Mouse (Mus musculus): ENCODE data around the gene Fam174a. TPM values are rescaled to one million over a fixed set of nuclear protein-coding genes. Genes with fewer than 3 reads are reported as not detected.

Gene Fam174a
- polyA plus RNA-seq, 1 experiment from 2014 or later, result 24.1 TPM

GRCm38 (mm10) chr1:95342242-95342641 is 28.8 kb downstream of the Fam174a start:
- in situ Hi-C loops (cut with MboI; ENCODE audit: low pct_unique_long_range_greater_than_20kb), result no loop called here
- POLR2A ChIA-PET, result no interaction called here
- DNase-seq (ENCODE audit: low read depth, low spot score) (no peak), ATAC-seq (no peak)
- CTCF ChIA-PET, result no interaction called here
- no peaks in the 10 kb centered on the region for H3K27me3 ChIP-seq
- TF ChIP-seq CTCF (IDR thresholded peaks at IDR 0.05), result no peak

GRCm38 (mm10) chr1:95343585-95344485 is 30.4 kb downstream of the Fam174a start:
- no peaks in the 10 kb centered on the region for H3K27me3 ChIP-seq
- DNase-seq (ENCODE audit: low read depth, low spot score) (no peak), ATAC-seq (no peak)
- POLR2A ChIA-PET, result no interaction called here
- CTCF ChIA-PET, result no interaction called here
- in situ Hi-C loops (cut with MboI; ENCODE audit: low pct_unique_long_range_greater_than_20kb), result no loop called here
- no peak for TF ChIP-seq CTCF (IDR thresholded peaks at IDR 0.05)

GRCm38 (mm10) chr1:95354146-95354545 is 40.7 kb downstream of the Fam174a start:
- DNase-seq (ENCODE audit: low read depth, low spot score) (no peak), ATAC-seq (no peak)
- TF ChIP-seq CTCF (IDR thresholded peaks at IDR 0.05), result no peak
- peaks cover 15% of the 10 kb centered on the region for H3K27me3 ChIP-seq
- in situ Hi-C loops (cut with MboI; ENCODE audit: low pct_unique_long_range_greater_than_20kb), result no loop called here
- CTCF ChIA-PET, result no interaction called here
- POLR2A ChIA-PET, result no interaction called here

GRCm38 (mm10) chr1:95356904-95357303 is 43.5 kb downstream of the Fam174a start:
- CTCF ChIA-PET, result no interaction called here
- POLR2A ChIA-PET, result no interaction called here
- peaks cover 18% of the 10 kb centered on the region for H3K27me3 ChIP-seq
- no peak for DNase-seq (ENCODE audit: low read depth, low spot score)
- in situ Hi-C loops (cut with MboI; ENCODE audit: low pct_unique_long_range_greater_than_20kb), result no loop called here
- ATAC-seq, result no peak
- no peak for TF ChIP-seq CTCF (IDR thresholded peaks at IDR 0.05)

- peaks cover 10% of the 10 kb centered on the region for H3K27me3 ChIP-seq
- ChIA-PET CTCF (no interaction called here), POLR2A (no interaction called here)
- TF ChIP-seq CTCF (IDR thresholded peaks at IDR 0.05), result no peak
- DNase-seq (ENCODE audit: low read depth, low spot score), result no peak
- in situ Hi-C loops (cut with MboI; ENCODE audit: low pct_unique_long_range_greater_than_20kb), result no loop called here
- ATAC-seq, result no peak
Observed at GRCm38 (mm10) chr1:95363692-95364091, 50.3 kb downstream of the Fam174a start.

- ChIA-PET POLR2A (no interaction called here), CTCF (no interaction called here)
- DNase-seq (ENCODE audit: low read depth, low spot score) (no peak), ATAC-seq (no peak)
- in situ Hi-C loops (cut with MboI; ENCODE audit: low pct_unique_long_range_greater_than_20kb), result no loop called here
- peaks cover 14% of the 10 kb centered on the region for H3K27me3 ChIP-seq
- no peak for TF ChIP-seq CTCF (IDR thresholded peaks at IDR 0.05)
Observed at GRCm38 (mm10) chr1:95366616-95367373, 53.4 kb downstream of the Fam174a start.

GRCm38 (mm10) chr1:95367748-95368147 is 54.3 kb downstream of the Fam174a start:
- CTCF ChIA-PET, result no interaction called here
- H3K27me3 ChIP-seq, result peaks cover 14% of the 10 kb centered on the region
- in situ Hi-C loops (cut with MboI; ENCODE audit: low pct_unique_long_range_greater_than_20kb), result no loop called here
- TF ChIP-seq CTCF (IDR thresholded peaks at IDR 0.05), result no peak
- ATAC-seq (no peak), DNase-seq (ENCODE audit: low read depth, low spot score) (no peak)
- POLR2A ChIA-PET, result no interaction called here

GRCm38 (mm10) chr1:95375443-95375842 is 62.0 kb downstream of the Fam174a start:
- TF ChIP-seq CTCF (IDR thresholded peaks at IDR 0.05), result no peak
- no peak for ATAC-seq
- peaks cover 28% of the 10 kb centered on the region for H3K27me3 ChIP-seq
- ChIA-PET CTCF (no interaction called here), POLR2A (no interaction called here)
- DNase-seq (ENCODE audit: low read depth, low spot score), result no peak
- in situ Hi-C loops (cut with MboI; ENCODE audit: low pct_unique_long_range_greater_than_20kb), result no loop called here

GRCm38 (mm10) chr1:95381028-95381427 is 67.6 kb downstream of the Fam174a start:
- H3K27me3 ChIP-seq, result peaks cover 4% of the 10 kb centered on the region
- no peak for TF ChIP-seq CTCF (IDR thresholded peaks at IDR 0.05)
- ATAC-seq, result no peak

More at GRCm38 (mm10) chr1:95381028-95381427, 67.6 kb downstream of the Fam174a start:
- POLR2A ChIA-PET, result interaction anchor here (0.7 kb wide), 1 partner anchor 1351 kb away, joined by 3 read pairs; no protein-coding TSS in a partner anchor
- in situ Hi-C loops (cut with MboI; ENCODE audit: low pct_unique_long_range_greater_than_20kb), result no loop called here
- no peak for DNase-seq (ENCODE audit: low read depth, low spot score)
- CTCF ChIA-PET, result no interaction called here

All from Patski (cell line).